Mouse (Mus musculus): ENCODE data around the gene Gramd1c.

GRCm38 (mm10) chr16:43958038-43958437, 105.1 kb downstream of the Gramd1c start:
- no peak for TF ChIP-seq CTCF (conservative IDR thresholded peaks at IDR 0.05; ENCODE audit: low read length)
- no peak for TF ChIP-seq NANOG (IDR thresholded peaks at IDR 0.05; ENCODE audit: borderline replicate concordance, low read length)
- TF ChIP-seq POU5F1 (IDR thresholded peaks at IDR 0.05; ENCODE audit: borderline replicate concordance, low read length), result no peak

All from E14TG2a.4 (cell line).